Mouse (Mus musculus): ENCODE data around the gene Kif4. TPM values are rescaled to one million over a fixed set of nuclear protein-coding genes. Genes with fewer than 3 reads are reported as not detected.

Gene Kif4
- polyA plus RNA-seq, 1 experiment from 2014 or later, result 5.6 TPM

DNA sequence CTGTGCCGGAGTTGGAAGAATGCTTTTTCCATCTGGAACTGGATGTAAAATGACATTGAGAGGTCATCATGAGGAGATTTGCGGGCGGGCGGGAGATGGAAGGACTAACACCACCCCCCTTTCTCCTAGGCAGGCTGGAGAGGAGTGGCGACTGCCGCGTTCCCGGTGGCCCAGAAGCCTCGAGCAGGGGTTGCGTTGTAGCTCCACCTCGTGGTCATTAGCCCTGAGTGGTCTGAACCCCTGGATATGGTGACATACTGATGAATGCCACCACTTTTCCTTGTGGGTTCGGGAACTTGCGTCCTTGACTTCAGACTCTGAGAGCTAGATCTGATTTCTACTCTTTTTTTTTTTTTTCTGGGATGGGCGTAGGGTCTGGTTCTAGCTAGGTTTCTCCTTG, 113.4 kb downstream of the Kif4 start:
- peak; percentile 75 for ATAC-seq (ENCODE audit: low FRiP score, low read depth)
- Histone ChIP-seq H3K27ac (replicated peaks) (no peak overlapping the region), H3K9me3 (no peaks in the 10 kb centered on the region), H3K27me3 (no peaks in the 10 kb centered on the region), H3K4me3 (peak overlapping the region; percentile 36), H3K4me2 (peak overlapping the region; percentile 54), H3K4me1 (replicated peaks) (peaks cover 7% of the 10 kb centered on the region), H3K9ac (0 out of 2 replicates have a peak overlapping the region, but pooled peaks have one; percentile 31), H3K36me3 (no peaks in the 10 kb centered on the region)
- WGBS, result 14% methylated on average over 14 of the region's 14 CpGs

GRCm38 (mm10) chrX:100739443-100739842, 113.9 kb downstream of the Kif4 start:
- Histone ChIP-seq H3K27ac (replicated peaks) (no peak overlapping the region), H3K36me3 (no peaks in the 10 kb centered on the region)
- ATAC-seq (ENCODE audit: low FRiP score, low read depth), result peak; percentile 79

GRCm38 (mm10) chrX:100740785-100741184, 115.2 kb downstream of the Kif4 start:
- WGBS, result 63% methylated on average over 6 of the region's 6 CpGs
- no peak overlapping the region for H3K4me3 ChIP-seq
- no peaks in the 10 kb centered on the region for H3K27me3 ChIP-seq
- H3K27ac ChIP-seq (replicated peaks), result no peak overlapping the region
- no peak overlapping the region for H3K4me2 ChIP-seq
- ATAC-seq (ENCODE audit: low FRiP score, low read depth), result no peak
- peaks cover 7% of the 10 kb centered on the region for H3K4me1 ChIP-seq (replicated peaks)
- H3K9ac ChIP-seq, result no peak overlapping the region
- no peaks in the 10 kb centered on the region for H3K36me3 ChIP-seq
- H3K9me3 ChIP-seq, result no peaks in the 10 kb centered on the region

More at GRCm38 (mm10) chrX:100739443-100739842, 113.9 kb downstream of the Kif4 start:
- H3K9me3 ChIP-seq, result no peaks in the 10 kb centered on the region
- H3K9ac ChIP-seq, result peak overlapping the region; percentile 31; the same call in 1 of the 2 replicates
- H3K4me2 ChIP-seq, result peak overlapping the region; percentile 54
- H3K4me3 ChIP-seq, result peak overlapping the region; percentile 36
- H3K27me3 ChIP-seq, result no peaks in the 10 kb centered on the region
- peaks cover 7% of the 10 kb centered on the region for H3K4me1 ChIP-seq (replicated peaks)
- WGBS, result 24% methylated on average over 10 of the region's 10 CpGs

GRCm38 (mm10) chrX:100741940-100742339, 116.4 kb downstream of the Kif4 start:
- Histone ChIP-seq H3K4me3 (no peak overlapping the region), H3K4me1 (replicated peaks) (peaks cover 7% of the 10 kb centered on the region), H3K27ac (replicated peaks) (no peak overlapping the region), H3K4me2 (no peak overlapping the region), H3K9ac (no peak overlapping the region), H3K27me3 (no peaks in the 10 kb centered on the region), H3K9me3 (no peaks in the 10 kb centered on the region), H3K36me3 (no peaks in the 10 kb centered on the region)
- WGBS, result 11% methylated on average over 10 of the region's 10 CpGs
- ATAC-seq (ENCODE audit: low FRiP score, low read depth), result peak; percentile 88

GRCm38 (mm10) chrX:100765855-100766254, 140.3 kb downstream of the Kif4 start:
- Histone ChIP-seq H3K36me3 (no peaks in the 10 kb centered on the region), H3K9ac (no peak overlapping the region), H3K4me2 (no peak overlapping the region), H3K27me3 (no peaks in the 10 kb centered on the region), H3K4me3 (no peak overlapping the region), H3K4me1 (replicated peaks) (0 out of 2 replicates have a peak, but pooled peaks cover 6% of the 10 kb centered on the region), H3K27ac (replicated peaks) (no peak overlapping the region), H3K9me3 (no peaks in the 10 kb centered on the region)
- ATAC-seq (ENCODE audit: low FRiP score, low read depth), result no peak
- WGBS, result 86% methylated on average over 6 of the region's 6 CpGs

DNA sequence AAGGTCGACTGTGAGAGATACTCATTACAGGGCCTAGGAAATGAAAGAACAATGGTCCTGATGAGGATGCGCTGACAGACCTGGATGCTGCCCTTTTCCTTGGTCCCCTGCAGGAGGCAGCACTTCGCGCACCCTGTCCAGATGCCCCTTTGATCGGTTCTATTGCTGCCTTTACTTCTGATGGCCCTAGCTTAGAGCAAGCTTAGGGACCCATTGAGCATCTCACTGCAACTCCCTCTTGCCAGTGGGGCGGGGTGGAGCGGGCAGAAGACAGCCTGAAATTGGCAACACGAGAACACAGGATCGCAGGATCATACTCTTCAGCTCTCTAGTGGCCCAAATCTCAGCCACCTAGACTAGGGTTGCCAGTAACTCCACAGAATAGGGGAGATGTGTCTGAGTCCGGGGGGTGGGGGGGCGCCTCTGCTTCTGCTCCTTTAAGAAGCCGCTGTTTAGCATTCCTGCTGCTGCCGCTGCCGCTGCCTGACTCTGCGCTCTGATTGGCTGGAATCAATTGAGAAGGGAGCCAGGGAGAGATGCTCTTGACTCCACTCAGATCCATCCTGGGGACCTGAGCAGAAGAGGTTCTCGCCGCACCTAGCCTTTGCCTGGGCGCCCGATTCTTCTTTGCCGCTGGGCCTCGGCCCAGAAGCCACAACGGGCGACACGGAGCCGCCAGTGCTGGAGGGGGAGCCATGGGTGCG, 141.8 kb downstream of the Kif4 start, which contains the start of gene Dlg3:
Dlg3 (plus strand) TSS at position 542 of the 704 bp plus-strand sequence.
- 26% methylated on average over 24 of the region's 26 CpGs for WGBS
- H3K4me1 ChIP-seq (replicated peaks), result 0 out of 2 replicates have a peak, but pooled peaks cover 6% of the 10 kb centered on the region
- H3K36me3 ChIP-seq, result no peaks in the 10 kb centered on the region
- peak within 1 kb of the TSS; percentile 64 for H3K4me2 ChIP-seq
- peak within 1 kb of the TSS; percentile 86 for H3K27ac ChIP-seq (replicated peaks)
- ATAC-seq (ENCODE audit: low FRiP score, low read depth), result peak; percentile 90
- no peaks in the 10 kb centered on the region for H3K9me3 ChIP-seq
- no peaks in the 10 kb centered on the region for H3K27me3 ChIP-seq
- peak within 1 kb of the TSS; percentile 80 for H3K9ac ChIP-seq
- peak within 1 kb of the TSS; percentile 63 for H3K4me3 ChIP-seq

DNA sequence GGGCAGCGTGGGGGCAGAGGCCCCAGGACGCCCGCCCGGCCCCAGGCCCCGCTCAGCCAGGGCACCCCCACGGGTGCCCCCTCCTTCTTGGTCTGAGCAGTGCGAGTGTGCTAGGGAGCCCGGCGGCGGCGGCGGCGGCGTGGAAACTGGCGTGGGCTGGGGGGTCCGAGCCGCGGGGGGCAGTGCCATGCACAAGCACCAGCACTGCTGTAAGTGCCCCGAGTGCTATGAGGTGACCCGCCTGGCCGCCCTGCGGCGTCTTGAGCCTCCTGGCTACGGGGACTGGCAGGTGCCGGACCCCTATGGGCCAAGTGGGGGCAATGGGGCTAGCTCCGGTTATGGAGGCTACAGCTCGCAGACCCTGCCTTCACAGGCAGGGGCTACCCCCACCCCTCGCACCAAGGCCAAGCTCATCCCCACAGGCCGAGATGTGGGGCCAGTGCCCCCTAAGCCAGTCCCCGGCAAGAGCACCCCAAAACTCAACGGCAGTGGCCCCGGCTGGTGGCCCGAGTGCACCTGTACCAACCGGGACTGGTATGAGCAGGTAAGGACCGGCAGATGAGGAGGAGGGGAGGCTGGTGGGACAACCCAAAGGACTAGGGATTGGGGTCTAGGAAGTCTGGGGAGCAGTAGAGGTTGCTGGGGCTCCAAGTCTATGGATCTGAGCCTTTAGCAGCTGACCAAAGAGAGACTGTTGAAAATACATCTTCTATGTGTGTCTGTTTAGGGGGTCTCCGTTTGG, 142.5 kb downstream of the Kif4 start:
- peak; percentile 67 for ATAC-seq (ENCODE audit: low FRiP score, low read depth)
- H3K4me3 ChIP-seq, result peak overlapping the region; percentile 63
- no peaks in the 10 kb centered on the region for H3K9me3 ChIP-seq
- no peaks in the 10 kb centered on the region for H3K27me3 ChIP-seq
- H3K27ac ChIP-seq (replicated peaks), result peak overlapping the region; percentile 86
- 0 out of 2 replicates have a peak, but pooled peaks cover 6% of the 10 kb centered on the region for H3K4me1 ChIP-seq (replicated peaks)
- H3K36me3 ChIP-seq, result no peaks in the 10 kb centered on the region
- WGBS, result 25% methylated on average over 25 of the region's 36 CpGs
- peak overlapping the region; percentile 64 for H3K4me2 ChIP-seq
- H3K9ac ChIP-seq, result peak overlapping the region; percentile 80

DNA sequence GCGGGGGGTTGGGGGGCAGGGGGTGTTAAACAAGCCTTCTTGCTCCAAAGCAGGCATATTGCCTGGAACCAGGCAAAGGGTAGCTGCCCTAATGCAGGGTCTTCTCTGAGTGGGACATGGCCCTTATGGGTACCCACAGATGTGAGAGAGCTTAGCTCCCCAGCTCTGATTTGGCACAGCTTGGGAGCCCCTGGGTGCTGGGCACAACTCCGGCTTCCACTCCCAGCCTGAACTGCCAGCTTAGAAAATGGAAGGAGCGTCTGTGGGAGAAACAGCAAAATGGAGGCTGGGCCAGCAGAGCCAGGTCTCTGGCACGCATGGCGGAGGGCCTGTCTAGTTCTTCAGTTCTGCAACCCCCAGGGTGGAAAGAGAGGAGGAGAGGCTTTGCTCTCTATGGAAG, 143.7 kb downstream of the Kif4 start:
- H3K4me1 ChIP-seq (replicated peaks), result 0 out of 2 replicates have a peak, but pooled peaks cover 6% of the 10 kb centered on the region
- no peak for ATAC-seq (ENCODE audit: low FRiP score, low read depth)
- peak overlapping the region; percentile 80 for H3K9ac ChIP-seq
- H3K36me3 ChIP-seq, result no peaks in the 10 kb centered on the region
- no peaks in the 10 kb centered on the region for H3K9me3 ChIP-seq
- 71% methylated on average over 5 of the region's 5 CpGs for WGBS
- peak overlapping the region; percentile 86 for H3K27ac ChIP-seq (replicated peaks)
- peak overlapping the region; percentile 64 for H3K4me2 ChIP-seq
- peak overlapping the region; percentile 63 for H3K4me3 ChIP-seq
- no peaks in the 10 kb centered on the region for H3K27me3 ChIP-seq

DNA sequence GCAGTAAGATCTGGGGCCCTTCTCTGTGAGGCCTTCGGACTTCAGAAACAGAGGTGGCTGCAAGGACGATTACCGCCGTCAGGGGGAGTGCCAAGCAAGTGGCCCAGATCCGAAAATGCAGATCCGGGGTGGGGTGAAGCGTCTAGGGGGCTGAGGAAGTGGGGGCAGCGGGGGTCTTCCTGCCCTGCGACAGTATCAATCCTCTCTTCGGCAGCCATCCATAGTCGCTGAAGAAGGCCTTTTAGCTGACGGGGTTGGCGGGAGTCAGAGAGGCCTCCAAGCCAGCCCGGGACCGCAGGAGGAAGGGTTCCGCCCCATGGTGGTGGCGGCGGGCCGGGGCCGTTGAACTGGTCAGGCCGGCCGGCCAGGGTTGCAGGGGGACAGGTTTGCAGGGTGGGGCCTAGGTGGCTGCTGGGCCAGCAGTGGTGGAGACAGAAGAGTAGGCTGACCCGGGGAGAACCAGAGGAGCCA, 148.8 kb downstream of the Kif4 start:
- peaks cover 18% of the 10 kb centered on the region; the same call in 1 of the 2 replicates for H3K4me1 ChIP-seq (replicated peaks)
- H3K36me3 ChIP-seq, result no peaks in the 10 kb centered on the region
- H3K27me3 ChIP-seq, result no peaks in the 10 kb centered on the region
- peak overlapping the region; percentile 46 for H3K4me2 ChIP-seq
- H3K9me3 ChIP-seq, result no peaks in the 10 kb centered on the region
- no peak overlapping the region for H3K27ac ChIP-seq (replicated peaks)
- H3K4me3 ChIP-seq, result peak overlapping the region; percentile 31
- ATAC-seq (ENCODE audit: low FRiP score, low read depth), result no peak
- peak overlapping the region; percentile 29; the same call in 1 of the 2 replicates for H3K9ac ChIP-seq
- WGBS, result 22% methylated on average over 20 of the region's 23 CpGs

DNA sequence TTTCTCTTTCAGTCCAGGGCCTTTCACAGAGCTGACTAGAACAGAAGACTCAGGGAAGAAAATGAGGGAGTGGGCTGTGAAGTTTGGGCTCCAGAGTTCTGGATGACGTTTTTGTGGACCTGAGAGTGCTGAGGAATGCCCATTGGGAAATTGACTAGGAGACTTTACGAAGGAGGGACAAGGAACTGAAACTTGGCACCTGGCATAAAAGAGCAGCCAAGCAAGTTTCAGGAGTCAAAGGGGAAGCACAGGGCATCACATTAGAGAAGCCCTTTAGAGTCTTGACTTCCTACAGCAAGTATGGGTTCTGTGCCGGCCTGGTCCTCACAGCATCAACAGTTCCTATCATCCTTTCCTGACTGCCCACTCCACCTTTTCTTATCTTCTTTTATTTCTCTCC, 149.9 kb downstream of the Kif4 start:
- Histone ChIP-seq H3K4me2 (no peak overlapping the region), H3K4me1 (replicated peaks) (peaks cover 15% of the 10 kb centered on the region; the same call in 1 of the 2 replicates), H3K27ac (replicated peaks) (no peak overlapping the region), H3K9ac (no peak overlapping the region), H3K27me3 (no peaks in the 10 kb centered on the region), H3K9me3 (no peaks in the 10 kb centered on the region), H3K36me3 (no peaks in the 10 kb centered on the region), H3K4me3 (no peak overlapping the region)
- WGBS, result 86% methylated on average over 3 of the region's 3 CpGs
- ATAC-seq (ENCODE audit: low FRiP score, low read depth), result no peak

GRCm38 (mm10) chrX:100776494-100776893, 151.0 kb downstream of the Kif4 start:
- H3K4me2 ChIP-seq, result peak overlapping the region; percentile 48
- peaks cover 12% of the 10 kb centered on the region; the same call in 1 of the 2 replicates for H3K4me1 ChIP-seq (replicated peaks)
- peak; percentile 36 for ATAC-seq (ENCODE audit: low FRiP score, low read depth)
- no peak overlapping the region; the same call in 1 of the 2 replicates for H3K9ac ChIP-seq
- H3K4me3 ChIP-seq, result peak overlapping the region; percentile 37
- 19% methylated on average over 9 of the region's 9 CpGs for WGBS
- no peaks in the 10 kb centered on the region for H3K9me3 ChIP-seq
- H3K36me3 ChIP-seq, result no peaks in the 10 kb centered on the region
- peak overlapping the region; percentile 57 for H3K27ac ChIP-seq (replicated peaks)
- no peaks in the 10 kb centered on the region for H3K27me3 ChIP-seq
